34 mouse cellular contexts compared by ENCODE assay signal in genomic region chr5:140599939-140600338, GRCm38 (mm10). TPM values are rescaled to one million over a fixed set of nuclear protein-coding genes. Genes with fewer than 3 reads are reported as not detected.
A peak's percentile ranks its signal among the peaks of the same experiment; 100 is the strongest.
DNase-seq lines count a peak whose midpoint lies in the region; ATAC-seq lines count a peak whose summit lies in the region.
"Had no signal": no experiment of that assay in that cellular context is flagged by ENCODE, and none has a peak within 500 bp of the region (broad histone marks: within the 10 kb centered on the region; RNA-seq: fewer than 3 reads in every experiment).

No protein-coding gene starts in this region.

- WGBS in kidney, embryonic 16.5 days = 24% methylated on average over 5 of the region's 5 CpGs

- H3K9ac ChIP-seq in kidney, embryonic 16.5 days (replicated peaks; ENCODE audit: low read length) = no peak overlapping the region
- H3K9ac ChIP-seq: embryonic facial prominence, embryonic 13.5 days; forebrain, postnatal 0 days; hindbrain, embryonic 14.5 days; liver, embryonic 12.5 days; liver, postnatal 0 days; midbrain, embryonic 12.5 days had no signal

- 0 out of 2 replicates have a peak, but pooled peaks have one; percentile 21 for ATAC-seq in kidney, embryonic 16.5 days (ENCODE audit: low FRiP score, low TSS enrichment)
- ATAC-seq: activated CD4-positive, CD25-positive, alpha-beta regulatory T cell, adult 4 months; CD4-positive, CD25-positive, alpha-beta regulatory T cell, adult 4 months; forebrain, postnatal 0 days; intestine, postnatal 0 days; liver, embryonic 12.5 days; liver, postnatal 0 days had no signal

- no peaks in the 10 kb centered on the region for H3K27me3 ChIP-seq in kidney, embryonic 16.5 days (ENCODE audit: insufficient read depth, low read length)

- H3K27ac ChIP-seq in kidney, embryonic 16.5 days (ENCODE audit: low read length) = peak overlapping the region; percentile 47
- H3K27ac ChIP-seq: embryonic facial prominence, embryonic 13.5 days; hindbrain, embryonic 14.5 days; left cerebral cortex, adult 2 months; liver, embryonic 12.5 days; midbrain, embryonic 12.5 days had no signal

- H3K4me1 ChIP-seq in kidney, embryonic 16.5 days (ENCODE audit: insufficient read depth, low read length) = peaks cover 43% of the 10 kb centered on the region

- DNase-seq in heart, adult 11 months = peak; percentile 89
- DNase-seq in heart, adult 9 months (ENCODE audit: low spot score in 2 of 2) = no peak
- DNase-seq in kidney, postnatal 10 days = no peak
- peak; percentile 50 for DNase-seq in adipocyte (ENCODE audit: low spot score)
- DNase-seq in cerebellum, postnatal 10 days = no peak
- no peak for DNase-seq in left cerebral cortex, postnatal 4 days
- DNase-seq: adrenal gland, postnatal 10 days; cerebellum, adult 8-10 months; cerebellum, postnatal 36 days; embryo, embryonic 11 days; forebrain, postnatal 0 days; gastrocnemius, postnatal 10 days; heart, postnatal 36 days; layer of hippocampus, adult 9-11 months; liver, postnatal 0 days; lung, postnatal 36 days; thymus, adult 2 months; thymus, postnatal 4 days had no signal

- intact Hi-C loops in left cerebral cortex, postnatal 4 days (cut with DNase I) = no loop called here

- H3K9me3 ChIP-seq in kidney, embryonic 16.5 days (ENCODE audit: low read length) = no peaks in the 10 kb centered on the region
- H3K9me3 ChIP-seq: embryonic facial prominence, embryonic 13.5 days; liver, embryonic 12.5 days; midbrain, embryonic 12.5 days had no signal

- H3K36me3 ChIP-seq in kidney, embryonic 16.5 days (ENCODE audit: insufficient read depth, low read length) = no peaks in the 10 kb centered on the region
- H3K36me3 ChIP-seq: embryonic facial prominence, embryonic 13.5 days; liver, embryonic 12.5 days; midbrain, embryonic 12.5 days had no signal

- no peak overlapping the region for H3K4me3 ChIP-seq in kidney, embryonic 16.5 days (ENCODE audit: low read length)
- H3K4me3 ChIP-seq: embryonic facial prominence, embryonic 13.5 days; left cerebral cortex, adult 2 months; liver, embryonic 12.5 days; midbrain, embryonic 12.5 days had no signal

- H3K4me2 ChIP-seq in kidney, embryonic 16.5 days (replicated peaks; ENCODE audit: low read depth, low read length) = no peak overlapping the region
- H3K4me2 ChIP-seq: embryonic facial prominence, embryonic 13.5 days; heart, embryonic 11.5 days; hindbrain, embryonic 14.5 days; liver, embryonic 12.5 days; midbrain, embryonic 12.5 days had no signal

RNA-seq across cellular contexts. Expression of gene Lfng, which starts 7.2 kb away (rescaled TPM):
- 36.3 and 38.9 TPM in 2 replicates for polyA plus RNA-seq in kidney, embryonic 16.5 days (2015; fragmentation: Nextera tagmentation; extraction: Ambion mirVana)
- 10 to 100 TPM; 19.7 to 20.7 TPM for total RNA-seq in left cerebral cortex, postnatal 4 days (2021)

RNA-seq across cellular contexts. Expression of gene Grifin, which starts 35.1 kb away (rescaled TPM):
- polyA plus RNA-seq in kidney, embryonic 16.5 days (2015; fragmentation: Nextera tagmentation; extraction: Ambion mirVana) = 0.27 TPM in 1 of 2 replicates, not detected in the other
- total RNA-seq in left cerebral cortex, postnatal 4 days (2021) = not detected
- total RNA-seq: adrenal gland, postnatal 10 days; forebrain, postnatal 0 days; gastrocnemius, postnatal 10 days; granulocyte monocyte progenitor cell, adult 5-6 weeks; heart, postnatal 36 days; left cerebral cortex, adult 2 months; left cerebral cortex, postnatal 25 days; megakaryocyte, adult 5-6 weeks had no signal
- polyA plus RNA-seq: embryonic facial prominence, embryonic 13.5 days; forebrain, embryonic 11.5 days; hindbrain, embryonic 14.5 days; liver, postnatal 0 days; lung, embryonic 16.5 days; midbrain, embryonic 12.5 days; neural tube, embryonic 14.5 days had no signal

RNA-seq across cellular contexts. Expression of gene Ttyh3, which starts 48.9 kb away (rescaled TPM):
- 28.4 and 31.3 TPM in 2 replicates for polyA plus RNA-seq in kidney, embryonic 16.5 days (2015; fragmentation: Nextera tagmentation; extraction: Ambion mirVana)
- total RNA-seq in left cerebral cortex, postnatal 4 days (2021) = 100 to 1,000 TPM; 382 to 395 TPM

Comparison
In these comparisons a context has a peak if more than half of its experiments do, and no peak if none do; other contexts are left out.
1. DNase-seq: peak in heart, adult 11 months (single experiment) and adipocyte (single experiment); none in heart, adult 9 months (0 of 2), kidney, postnatal 10 days (single experiment), cerebellum, postnatal 10 days (0 of 2) and left cerebral cortex, postnatal 4 days (single experiment).